Mouse (Mus musculus) liver, embryonic 11.5 days (tissue): Measurements from ENCODE around the gene Svs4. TPM values are rescaled to one million over a fixed set of nuclear protein-coding genes. Genes with fewer than 3 reads are reported as not detected.

Source experiments
- ATAC-seq: fragments of 200-750 bp; cut with Nextera tagmentation; replicated peaks from 2 replicates; pipeline ENCODE4 v1.8.0; 2017; ENCODE audit warnings: moderate number of reproducible peaks, mild to moderate bottlenecking, moderate TSS enrichment, moderate library complexity; ENCODE audit not compliant: low FRiP score
- DNase-seq: peaks from one replicate; pipeline ENCODE4 v3.0.0-alpha.2; 2017; ENCODE audit warnings: low spot score
- H3K27ac ChIP-seq: fragments of 300-500 bp; sonication (generic); 2 replicates; pipeline ENCODE4 v1.5.1; 2014; ENCODE audit warnings: mild to moderate bottlenecking, low read depth, low read length, control low read depth
- H3K27me3 ChIP-seq: fragments of 300-500 bp; sonication (generic); replicated peaks from 2 replicates; pipeline ENCODE4 v1.6.1; 2014; ENCODE audit warnings: low read length, mixed read lengths; ENCODE audit not compliant: control insufficient read depth, insufficient read depth
- H3K36me3 ChIP-seq: fragments of 300-500 bp; sonication (generic); 2 replicates; pipeline ENCODE4 v1.6.1; 2014; ENCODE audit warnings: mild to moderate bottlenecking, low read length, moderate library complexity, mixed read lengths; ENCODE audit not compliant: control insufficient read depth, insufficient read depth
- H3K4me1 ChIP-seq: fragments of 300-500 bp; sonication (generic); replicated peaks from 2 replicates; pipeline ENCODE4 v1.6.1; 2014; ENCODE audit warnings: low read length, mixed read lengths; ENCODE audit not compliant: control insufficient read depth, insufficient read depth
- H3K4me2 ChIP-seq: fragments of 300-500 bp; sonication (generic); 2 replicates; pipeline ENCODE4 v1.6.1; 2014; ENCODE audit warnings: mild to moderate bottlenecking, control low read depth, moderate library complexity
- H3K4me3 ChIP-seq: fragments of 300-500 bp; sonication (generic); 2 replicates; pipeline ENCODE4 v1.5.1; 2014; ENCODE audit warnings: low read depth, low read length, control low read depth
- H3K9ac ChIP-seq: fragments of 300-500 bp; sonication (generic); 2 replicates; pipeline ENCODE4 v1.6.1; 2014; ENCODE audit warnings: low read depth, low read length, control low read depth
- H3K9me3 ChIP-seq: fragments of 300-500 bp; sonication (generic); 2 replicates; pipeline ENCODE4 v1.6.1; 2016; ENCODE audit warnings: low read length, inconsistent platforms, mixed read lengths; ENCODE audit not compliant: control insufficient read depth
- WGBS: fragments of 180-500 bp; shearing (Covaris S2); extraction: QIAGEN DNeasy Blood & Tissue Kit; methylation state at CpG from one replicate; pipeline ENCODE4 v1.1.7; 2014; 5-methylcytosine and 5-hydroxymethylcytosine counted together
- polyA plus RNA-seq: library from polyadenylated mRNA; unstranded; fragments of >200 nt; fragmentation: Nextera tagmentation; extraction: Ambion mirVana; gene quantifications from 2 replicates; pipeline ENCODE4 v1.2.1, GENCODE M21; 2014

Gene Svs4
- polyA plus RNA-seq, 1 experiment from 2014 or later = not detected

GRCm38 (mm10) chr2:164228361-164229070 lies 49.7 kb downstream of the Svs4 start:
- 80% methylated on average over 8 of the region's 8 CpGs for WGBS
- ATAC-seq = no peak

More at GRCm38 (mm10) chr2:164228361-164229070, 49.7 kb downstream of the Svs4 start:
- Histone ChIP-seq H3K4me3 (no peak overlapping the region), H3K27ac (no peak overlapping the region), H3K4me2 (no peak overlapping the region), H3K4me1 (no peaks in the 10 kb centered on the region), H3K9me3 (no peaks in the 10 kb centered on the region), H3K9ac (no peak overlapping the region), H3K27me3 (no peaks in the 10 kb centered on the region), H3K36me3 (no peaks in the 10 kb centered on the region)
- no peak for DNase-seq

Other genes with a start within 250 kb of the Svs4 start
- 30.2 and 32.1 TPM in 2 replicates for gene Stk4, start 208.1 kb downstream of the Svs4 start, polyA plus RNA-seq
- 57.1 and 58.0 TPM in 2 replicates for gene Tomm34, start 207.3 kb downstream of the Svs4 start, polyA plus RNA-seq
- 0.06 TPM in 1 of 2 replicates, not detected in the other for gene Kcns1, start 107.3 kb downstream of the Svs4 start, polyA plus RNA-seq
- not detected in 2 replicates for gene Wfdc5, start 95.7 kb downstream of the Svs4 start, polyA plus RNA-seq
- gene Wfdc12, start 87.9 kb downstream of the Svs4 start, polyA plus RNA-seq = not detected in 2 replicates
- not detected in 2 replicates for gene Wfdc15a, start 78.3 kb downstream of the Svs4 start, polyA plus RNA-seq
- not detected in 2 replicates for gene Wfdc15b, start 56.8 kb downstream of the Svs4 start, polyA plus RNA-seq
- gene Svs2, start 40.0 kb downstream of the Svs4 start, polyA plus RNA-seq = not detected in 2 replicates
- not detected in 2 replicates for gene Svs3b, start 21.8 kb downstream of the Svs4 start, polyA plus RNA-seq
- gene Svs3a, start 10.8 kb upstream of the Svs4 start, polyA plus RNA-seq = not detected in 2 replicates
- gene Svs6, start 38.3 kb upstream of the Svs4 start, polyA plus RNA-seq = not detected in 2 replicates
- gene Svs5, start 54.3 kb upstream of the Svs4 start, polyA plus RNA-seq = not detected in 2 replicates
- gene Slpi, start 110.6 kb upstream of the Svs4 start, polyA plus RNA-seq = 9.4 and 11.6 TPM in 2 replicates
- 0.04 and 0.12 TPM in 2 replicates for gene Rbpjl, start 124.7 kb upstream of the Svs4 start, polyA plus RNA-seq
- 0.14 and 0.32 TPM in 2 replicates for gene Matn4, start 126.7 kb upstream of the Svs4 start, polyA plus RNA-seq
- 38.9 and 39.2 TPM in 2 replicates for gene Sdc4, start 165.4 kb upstream of the Svs4 start, polyA plus RNA-seq
- 49.1 and 52.8 TPM in 2 replicates for gene Sys1, start 178.5 kb upstream of the Svs4 start, polyA plus RNA-seq
- gene Gm20458, start 182.5 kb upstream of the Svs4 start, polyA plus RNA-seq = 4.4 and 7.4 TPM in 2 replicates
- gene Trp53tg5, start 195.3 kb upstream of the Svs4 start, polyA plus RNA-seq = not detected in 2 replicates
- gene Dbndd2, start 207.6 kb upstream of the Svs4 start, polyA plus RNA-seq = 2.1 TPM in 2 replicates
- gene Pigt, start 219.1 kb upstream of the Svs4 start, polyA plus RNA-seq = 52.1 and 58.7 TPM in 2 replicates